Mouse (Mus musculus): ENCODE results near the gene Litaf.

Gene Litaf

DNA sequence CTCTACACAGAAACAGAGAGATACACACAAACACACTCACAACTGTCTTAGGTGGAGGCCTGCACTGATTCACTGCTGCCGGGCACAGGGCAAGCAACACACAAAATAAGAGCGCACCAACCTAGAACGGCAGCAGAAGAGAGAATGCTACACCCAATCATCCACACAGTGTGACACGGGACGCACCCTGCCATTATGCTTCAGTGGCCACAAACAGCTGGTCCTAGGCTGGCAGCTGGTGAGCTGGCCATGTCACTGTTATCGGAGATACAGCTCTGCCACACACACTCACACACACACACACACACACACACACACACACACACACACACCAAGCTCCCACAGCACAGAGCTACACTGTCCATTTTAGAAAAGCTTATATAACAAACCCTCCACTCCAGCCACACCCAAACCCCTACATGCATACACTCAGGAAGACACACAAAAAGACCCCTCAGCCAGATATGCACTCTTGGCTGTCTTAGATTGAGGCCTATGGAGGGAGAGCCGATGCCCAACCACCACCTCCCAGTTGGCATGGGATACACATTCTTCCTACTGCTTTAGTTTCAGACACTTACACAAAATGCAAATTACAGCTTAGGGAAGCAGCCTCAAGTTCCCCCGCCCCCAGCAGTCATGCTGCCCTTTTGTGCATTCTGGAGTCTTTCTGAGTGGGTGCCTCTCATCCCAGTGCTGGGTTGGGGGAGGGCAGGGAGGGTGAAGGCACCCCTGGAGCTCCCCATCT lies 108.8 kb downstream of the Litaf start:
- DNase-seq (ENCODE audit: low spot score): no peak

DNA sequence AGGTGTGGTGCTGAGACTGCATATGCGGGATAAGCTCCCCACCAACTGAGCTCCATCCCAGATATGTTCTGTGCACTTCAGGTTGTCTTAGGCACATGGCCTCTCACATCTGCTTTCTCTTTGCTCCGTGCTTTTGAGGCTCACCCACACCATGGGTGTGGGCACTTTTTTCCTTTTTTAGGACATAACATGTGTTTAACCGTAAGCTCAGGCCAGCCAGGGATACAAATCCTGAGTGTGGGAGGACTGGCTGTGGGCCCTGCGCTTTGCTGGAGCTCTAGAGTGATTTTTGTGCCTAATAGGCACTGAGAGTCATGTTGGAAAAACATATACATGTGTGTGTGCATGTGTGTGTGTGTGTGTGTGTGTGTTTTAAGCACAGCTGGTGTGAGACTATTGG lies 110.9 kb downstream of the Litaf start:
- DNase-seq (ENCODE audit: low spot score): no peak

DNA sequence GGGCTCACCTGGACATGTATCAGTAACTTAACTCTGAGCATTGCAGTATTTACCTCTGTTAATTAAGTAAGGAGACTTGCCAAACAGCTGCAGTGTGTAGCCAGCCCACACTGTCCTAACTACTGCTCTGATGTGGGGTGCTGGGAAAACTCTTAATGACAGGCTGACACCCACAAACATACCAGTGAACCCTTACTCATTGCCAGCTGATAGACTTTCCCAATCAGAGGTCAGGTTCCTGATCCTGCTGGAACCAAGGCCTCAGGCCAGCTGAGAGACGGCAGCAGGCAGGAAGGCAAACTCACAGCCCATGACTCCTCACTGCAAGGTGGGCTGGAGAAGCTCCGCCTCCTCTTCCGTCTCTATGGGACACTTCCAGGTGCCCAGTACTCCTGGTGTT lies 113.1 kb downstream of the Litaf start:
- DNase-seq (ENCODE audit: low spot score): no peak

DNA sequence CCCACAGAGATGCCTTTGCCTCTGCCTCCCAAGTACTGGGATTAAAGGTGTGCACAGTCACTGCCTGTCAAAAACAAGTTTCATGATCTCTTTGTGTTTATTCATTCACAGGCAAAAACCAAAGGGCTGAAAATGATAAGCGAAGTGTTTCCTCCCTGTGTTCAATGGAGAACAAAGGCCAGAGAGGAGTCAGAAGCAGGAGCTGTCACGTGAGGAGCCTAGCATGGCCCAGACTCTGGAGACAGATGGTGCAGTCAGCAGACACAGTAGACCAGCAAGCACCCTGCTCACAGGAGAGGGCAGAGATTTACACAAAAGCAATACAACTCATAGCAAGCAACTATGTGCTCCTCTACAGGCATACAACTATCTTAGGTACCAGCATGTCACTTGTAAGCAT lies 113.9 kb downstream of the Litaf start:
- DNase-seq (ENCODE audit: low spot score): no peak

DNA sequence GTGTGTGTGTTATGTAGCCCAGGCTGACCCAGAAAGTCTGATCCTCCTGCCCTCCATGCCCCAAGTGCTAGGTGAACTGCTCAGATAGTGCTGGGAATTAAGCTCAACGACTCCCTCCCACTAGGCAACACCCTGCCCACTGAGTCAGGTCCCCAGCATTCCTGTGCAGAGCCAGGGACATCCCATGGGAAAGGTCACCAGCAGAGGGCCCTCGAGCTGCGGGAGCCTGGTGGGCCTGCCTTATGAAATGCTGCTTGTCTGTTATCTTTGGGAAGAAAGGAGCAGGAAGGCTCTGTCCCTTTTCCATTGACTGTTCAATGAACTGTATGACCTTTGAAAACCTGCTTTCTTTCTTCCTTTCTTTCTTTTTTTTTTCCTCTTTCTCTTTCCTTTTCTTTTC lies 114.4 kb downstream of the Litaf start:
- DNase-seq (ENCODE audit: low spot score): peak; percentile 47

DNA sequence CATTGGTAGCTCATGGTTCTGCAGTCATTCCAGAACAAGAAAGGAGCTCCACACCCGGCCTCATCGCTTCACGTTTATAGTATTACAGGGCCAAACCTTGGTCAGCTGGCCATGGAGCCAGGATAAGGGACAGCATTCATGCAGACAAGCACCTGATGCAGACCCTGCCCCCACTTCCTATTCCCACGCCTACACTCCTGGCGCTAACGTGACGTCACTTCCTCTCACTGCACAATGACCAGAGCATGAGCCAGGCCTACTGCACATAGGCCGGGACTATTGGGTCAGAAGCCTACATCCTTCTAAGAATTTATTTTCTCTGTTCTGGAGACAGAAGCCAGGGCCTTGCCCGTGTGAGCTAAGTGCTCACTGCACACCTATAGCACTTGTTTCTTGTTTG lies 115.4 kb downstream of the Litaf start:
- DNase-seq (ENCODE audit: low spot score): no peak

DNA sequence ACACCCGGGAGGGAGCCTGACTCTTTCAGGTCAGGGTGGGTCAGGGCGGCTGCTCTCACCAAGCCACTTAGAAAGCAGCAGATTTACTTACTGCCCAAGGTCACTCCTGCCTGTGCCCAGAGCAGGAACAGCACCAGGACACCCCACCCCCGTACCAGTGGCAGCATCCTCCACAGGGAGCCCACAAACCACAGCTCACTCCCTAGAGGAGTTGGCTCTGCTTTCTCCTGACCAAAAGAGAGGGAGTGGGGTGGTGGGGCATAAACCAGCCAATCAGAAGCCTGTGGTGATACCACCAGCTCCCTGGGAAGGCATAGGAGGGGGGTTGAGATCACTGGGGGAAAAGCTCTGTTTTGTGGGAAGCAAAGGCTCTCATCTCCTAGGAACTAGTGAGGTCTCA lies 118.2 kb downstream of the Litaf start:
- DNase-seq (ENCODE audit: low spot score): no peak

GRCm38 (mm10) chr16:10945381-10946127 lies 120.4 kb downstream of the Litaf start:
- DNase-seq (ENCODE audit: low spot score): no peak

DNA sequence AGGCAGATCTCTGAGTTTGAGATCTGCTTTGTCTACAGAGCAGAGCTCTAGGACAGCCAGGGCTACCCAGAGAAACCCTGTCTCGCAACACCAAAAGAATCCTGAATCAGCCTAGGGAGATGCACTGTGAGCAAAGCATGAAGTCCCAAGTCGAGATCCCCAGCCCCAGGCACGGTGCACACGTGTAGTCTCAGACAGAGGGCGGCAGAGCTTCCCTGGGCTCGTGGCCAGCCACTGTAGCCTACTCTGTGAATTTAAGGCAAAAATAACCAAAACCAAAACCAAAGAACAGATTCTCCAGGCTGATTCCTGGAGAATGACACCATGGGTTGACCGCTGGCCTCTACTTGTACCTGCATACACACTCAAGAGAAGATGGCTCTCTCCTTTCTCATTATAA lies 121.4 kb downstream of the Litaf start:
- DNase-seq (ENCODE audit: low spot score): no peak

DNA sequence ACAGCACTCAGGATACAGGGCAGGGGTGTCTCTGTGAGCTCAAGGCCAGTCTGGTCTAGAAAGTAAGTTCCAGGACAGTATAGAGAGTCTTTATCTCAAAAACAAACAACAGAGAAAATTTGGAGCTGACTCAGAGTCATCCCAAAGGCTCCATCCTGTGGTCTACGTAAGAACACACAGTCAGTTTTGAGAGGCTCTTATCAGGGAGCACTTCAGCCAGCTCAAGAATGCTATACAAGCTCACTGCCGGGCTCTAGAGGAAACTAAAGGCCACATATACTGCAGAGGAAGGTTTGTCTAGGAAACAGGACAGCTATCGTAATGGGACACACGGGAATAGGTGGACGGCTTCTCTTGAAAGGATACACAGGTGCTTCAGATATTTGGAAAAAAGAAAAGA lies 122.7 kb downstream of the Litaf start:
- no peak for DNase-seq (ENCODE audit: low spot score)

DNA sequence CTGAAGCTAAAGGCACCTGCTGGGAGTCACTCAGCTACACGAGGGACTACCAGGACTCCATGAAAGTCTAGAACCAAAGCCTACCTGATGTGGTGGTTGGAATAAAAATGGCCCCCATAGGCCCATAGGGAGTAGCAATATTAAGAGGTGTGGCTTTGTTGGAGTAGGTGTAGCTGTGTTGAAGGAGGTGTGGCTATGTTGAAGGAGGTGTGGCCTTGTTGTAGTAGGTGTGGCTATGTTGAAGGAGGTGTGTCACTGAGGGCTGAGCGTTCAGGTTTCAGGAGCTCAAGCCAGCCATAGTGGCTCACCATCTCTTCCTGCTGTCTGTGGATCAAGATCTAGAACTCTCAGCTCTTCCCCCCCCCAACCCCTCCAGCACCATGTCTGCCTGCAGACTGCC lies 125.3 kb downstream of the Litaf start:
- DNase-seq (ENCODE audit: low spot score): no peak

DNA sequence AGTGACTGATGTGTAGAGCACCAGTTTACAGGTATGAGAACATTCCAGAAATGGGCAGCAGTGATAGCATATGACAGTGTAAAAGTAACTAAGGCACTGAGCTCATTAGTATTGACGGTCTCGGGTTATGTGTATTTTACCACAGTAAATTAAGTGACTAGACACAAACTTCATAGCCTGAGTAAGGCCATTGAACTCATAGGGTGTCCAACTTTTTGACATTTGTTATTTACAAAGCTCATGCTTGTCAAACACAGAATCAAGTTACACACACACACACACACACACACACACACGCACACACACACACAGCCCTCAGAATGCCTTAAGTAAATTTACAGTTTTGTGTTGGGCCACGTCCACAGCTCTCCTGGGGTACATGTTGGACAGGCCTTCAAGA lies 126.0 kb downstream of the Litaf start:
- DNase-seq (ENCODE audit: low spot score): no peak

- no peak for DNase-seq (ENCODE audit: low spot score)
These were observed 128.5 kb downstream of the Litaf start for GRCm38 (mm10) chr16:10937497-10937896.

DNA sequence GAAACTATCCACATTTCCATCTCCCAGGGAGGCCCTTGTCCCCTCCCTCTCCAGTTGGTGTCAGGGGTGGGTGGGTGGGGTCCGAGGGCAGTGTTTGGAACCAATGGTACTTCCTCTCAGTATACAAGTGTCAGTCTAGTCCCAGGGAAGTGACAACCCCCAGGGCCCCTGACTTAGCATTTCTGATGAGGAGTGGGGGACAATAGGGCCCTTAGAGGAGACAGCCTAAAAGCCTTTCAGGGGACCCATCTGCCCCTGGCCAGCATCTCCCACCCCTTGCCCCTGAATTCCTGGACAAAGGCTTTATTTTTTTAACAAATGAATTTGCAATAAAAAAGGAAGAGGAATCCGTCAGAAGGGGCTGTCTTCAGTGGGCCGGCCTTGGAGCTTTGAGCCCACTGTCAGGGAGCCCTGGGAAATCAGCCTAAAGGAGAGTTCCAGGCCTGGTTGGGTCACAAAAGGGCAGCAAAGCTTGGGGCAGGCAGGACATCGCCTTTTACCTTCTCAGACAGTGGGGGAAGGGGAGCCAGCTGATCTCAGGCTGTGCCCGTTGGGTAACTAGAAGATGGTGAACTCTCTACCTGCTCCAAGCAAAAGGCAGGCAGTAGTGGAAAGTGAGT lies 129.1 kb downstream of the Litaf start:
- DNase-seq (ENCODE audit: low spot score): no peak

DNA sequence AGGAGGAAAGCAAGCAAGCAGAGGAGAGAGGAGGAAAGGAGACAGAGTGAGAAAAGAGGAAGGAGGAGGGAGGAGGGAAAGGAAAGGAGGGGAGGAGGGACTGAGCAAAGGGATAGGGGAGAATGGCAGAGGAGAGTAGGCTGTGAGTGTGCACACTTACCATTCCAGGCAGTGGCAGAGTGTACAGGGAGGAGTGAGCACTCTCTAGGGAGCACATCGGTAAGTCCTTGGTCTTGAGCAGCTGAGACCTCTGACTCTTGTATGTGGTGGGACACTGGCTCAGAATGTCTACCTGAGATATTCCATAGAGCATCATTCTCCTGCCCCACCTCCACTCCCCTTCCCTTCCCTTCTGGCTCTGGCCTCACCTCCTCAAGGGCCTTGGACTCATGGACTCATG lies 131.9 kb downstream of the Litaf start:
- no peak for DNase-seq (ENCODE audit: low spot score)

GRCm38 (mm10) chr16:10933372-10933771 lies 132.6 kb downstream of the Litaf start:
- no peak for DNase-seq (ENCODE audit: low spot score)

DNA sequence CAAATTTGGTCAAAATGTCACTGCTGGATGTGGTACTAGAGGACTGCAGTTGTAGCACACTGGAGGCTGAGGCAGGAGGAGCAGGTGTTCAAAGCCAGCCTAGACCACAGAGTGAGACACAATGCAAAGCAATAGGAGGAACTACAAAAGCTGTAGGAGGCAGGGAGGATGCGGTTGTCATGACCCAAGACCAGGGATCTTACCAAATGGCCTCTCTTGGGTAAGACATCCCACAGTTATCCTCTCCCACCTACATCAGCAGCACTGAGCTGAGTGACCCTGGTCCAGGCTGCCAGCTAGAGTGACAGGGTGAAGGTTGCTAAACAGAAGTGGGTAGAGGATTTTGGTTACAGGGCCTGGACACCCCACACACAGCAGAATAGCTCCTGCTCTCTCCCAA lies 138.9 kb downstream of the Litaf start:
- DNase-seq (ENCODE audit: low spot score): no peak

- peak; percentile 62 for DNase-seq (ENCODE audit: low spot score)
These were observed 140.3 kb downstream of the Litaf start for GRCm38 (mm10) chr16:10925591-10926180.

DNA sequence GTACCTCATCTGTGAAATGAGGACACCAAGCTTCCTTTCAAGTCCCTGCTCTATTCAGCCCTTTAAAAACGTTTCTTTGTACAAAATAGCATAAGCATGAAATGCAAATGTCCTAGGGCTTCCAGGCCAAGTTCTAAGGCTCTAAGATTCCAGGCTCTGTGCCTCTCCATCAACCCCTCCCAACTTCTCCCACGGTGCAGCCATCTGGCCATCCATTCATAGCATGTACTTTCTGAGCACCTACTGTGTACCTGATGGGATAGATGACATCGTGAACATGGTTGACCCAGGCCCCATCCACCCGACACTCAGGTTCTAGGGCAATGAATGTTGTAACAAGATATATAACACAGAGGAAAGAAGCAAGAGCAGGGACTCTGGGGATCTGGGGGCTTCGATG lies 142.4 kb downstream of the Litaf start:
- no peak for DNase-seq (ENCODE audit: low spot score)

DNA sequence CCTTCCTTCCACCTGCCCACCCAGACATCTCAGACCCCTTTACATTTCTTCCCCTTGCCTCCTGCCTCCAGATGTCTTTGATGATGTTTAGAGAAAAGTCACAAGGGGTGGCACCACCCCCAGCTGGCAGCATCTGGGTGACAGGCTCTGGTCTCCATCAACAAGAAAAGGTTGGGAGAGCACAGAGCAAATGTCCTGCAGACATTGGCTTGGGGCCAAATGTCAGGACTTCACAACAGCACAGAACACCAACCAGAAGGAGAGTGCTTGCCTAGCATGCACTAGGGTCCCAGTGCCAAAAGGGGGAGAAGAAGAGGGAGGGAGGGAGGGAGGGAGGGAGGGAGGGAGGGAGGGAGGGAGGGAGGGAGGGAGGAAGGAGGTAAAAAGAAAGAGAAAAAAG lies 146.1 kb downstream of the Litaf start:
- DNase-seq (ENCODE audit: low spot score): no peak

DNA sequence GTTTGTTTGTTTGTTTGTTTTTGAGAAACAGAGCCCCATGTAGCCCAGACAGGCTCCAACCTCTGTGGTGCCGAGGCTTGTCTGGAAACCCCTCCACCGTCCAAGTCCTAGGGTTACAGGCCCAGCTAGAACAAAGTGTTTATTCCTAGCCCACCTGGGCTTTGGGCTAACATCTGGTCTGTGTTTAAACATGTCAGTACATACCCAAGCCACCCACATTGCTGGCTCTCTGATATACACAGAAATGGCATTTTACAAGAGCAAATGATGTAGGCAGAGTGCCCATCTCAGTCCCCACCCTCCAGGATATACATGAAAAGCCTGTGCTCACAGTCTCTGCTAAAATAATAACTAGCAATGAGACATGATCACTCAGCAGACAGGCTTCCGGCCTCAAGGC lies 149.7 kb downstream of the Litaf start:
- no peak for DNase-seq (ENCODE audit: low spot score)

DNA sequence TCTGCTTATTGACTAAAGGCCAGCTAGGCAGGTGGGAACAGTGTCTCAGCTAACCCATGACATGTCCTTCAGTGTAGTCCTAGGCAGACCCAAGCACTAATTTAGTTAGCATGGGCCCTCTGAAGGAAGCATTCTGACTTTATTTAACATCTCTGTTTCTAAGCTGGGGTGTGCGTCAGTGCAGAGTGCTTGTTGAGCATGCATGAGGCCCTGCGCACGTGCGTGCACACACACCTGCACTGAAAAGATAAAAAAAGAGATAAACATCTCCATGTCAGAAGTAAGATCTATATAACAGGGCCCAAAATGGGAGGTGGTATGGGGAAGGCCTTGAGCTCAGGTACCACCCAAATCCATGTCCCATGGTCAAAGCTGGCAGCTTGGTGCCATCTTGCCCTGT lies 150.9 kb downstream of the Litaf start:
- no peak for DNase-seq (ENCODE audit: low spot score)

- DNase-seq (ENCODE audit: low spot score): no peak
These were observed 154.9 kb downstream of the Litaf start for GRCm38 (mm10) chr16:10911061-10911460.
